Mouse (Mus musculus) adrenal gland, postnatal 4 days (tissue): ENCODE results near the gene Plpp6. TPM values are rescaled to one million over a fixed set of nuclear protein-coding genes. Genes with fewer than 3 reads are reported as not detected.

Experiments used
- DNase-seq, 2 experiments: peaks; one replicate each; pipeline ENCODE4 v3.0.0; 2021 to 2022; ENCODE audit warnings: low spot score in 2 of 2, mixed read lengths in 2 of 2
- long read RNA-seq, 2 experiments: library from polyadenylated mRNA; stranded (forward); transcript quantifications; one replicate each; pipeline ENCODE4 v2.0.0; 2021
- total RNA-seq, 2 experiments: library from RNA; stranded (reverse); gene quantifications; 2 replicates each; pipeline ENCODE4 v1.2.3; 2021

Gene Plpp6
- total RNA-seq, result 10 to 100 TPM; 22.7 to 26.9 TPM
- long read RNA-seq, experiment 1, transcript Plpp6-201 (1 exons, 2,859 nt), result major isoform, 18 of 18 reads
- long read RNA-seq, experiment 1, partial matches to known transcripts, result 0 of 18 reads
- long read RNA-seq, experiment 1, other reads (novel, unspliced or antisense), result 0 of 18 reads
- long read RNA-seq, experiment 2, transcript Plpp6-201 (1 exons, 2,859 nt), result major isoform, 27 of 27 reads
- long read RNA-seq, experiment 2, partial matches to known transcripts, result 0 of 27 reads
- long read RNA-seq, experiment 2, other reads (novel, unspliced or antisense), result 0 of 27 reads

DNA sequence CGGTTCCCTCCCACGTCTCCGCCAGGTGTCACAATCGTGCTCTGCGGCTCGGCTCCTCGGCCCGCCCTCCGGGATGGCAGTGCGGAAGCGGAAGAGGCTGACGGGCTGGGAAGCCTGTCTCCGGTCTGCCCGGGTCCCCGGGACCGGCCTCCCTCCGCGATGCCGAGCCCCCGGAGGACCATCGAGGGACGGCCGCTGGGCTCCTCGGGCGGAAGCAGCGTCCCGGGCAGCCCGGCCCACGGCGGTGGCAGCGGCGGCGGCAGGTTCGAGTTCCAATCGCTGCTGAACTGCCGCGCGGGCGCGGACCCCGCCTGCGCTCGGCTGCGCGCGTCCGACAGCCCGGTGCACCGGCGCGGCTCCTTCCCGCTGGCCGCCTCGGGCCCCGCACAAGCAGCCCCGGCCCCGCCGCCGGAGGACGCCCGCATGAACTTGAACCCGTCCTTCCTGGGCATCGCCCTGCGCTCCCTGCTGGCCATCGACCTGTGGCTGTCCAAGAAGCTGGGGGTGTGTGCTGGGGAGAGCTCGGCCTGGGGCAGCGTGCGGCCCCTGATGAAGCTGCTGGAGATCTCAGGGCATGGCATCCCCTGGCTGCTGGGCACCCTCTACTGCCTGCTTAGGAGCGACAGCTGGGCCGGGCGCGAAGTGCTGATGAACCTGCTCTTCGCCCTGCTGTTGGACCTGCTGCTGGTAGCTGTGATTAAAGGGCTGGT is at the start of gene Plpp6:
Gene Plpp6 (plus strand): TSS at position 112 of the 710 bp plus-strand sequence.
- peak; percentile 50 to 59 for DNase-seq

DNA sequence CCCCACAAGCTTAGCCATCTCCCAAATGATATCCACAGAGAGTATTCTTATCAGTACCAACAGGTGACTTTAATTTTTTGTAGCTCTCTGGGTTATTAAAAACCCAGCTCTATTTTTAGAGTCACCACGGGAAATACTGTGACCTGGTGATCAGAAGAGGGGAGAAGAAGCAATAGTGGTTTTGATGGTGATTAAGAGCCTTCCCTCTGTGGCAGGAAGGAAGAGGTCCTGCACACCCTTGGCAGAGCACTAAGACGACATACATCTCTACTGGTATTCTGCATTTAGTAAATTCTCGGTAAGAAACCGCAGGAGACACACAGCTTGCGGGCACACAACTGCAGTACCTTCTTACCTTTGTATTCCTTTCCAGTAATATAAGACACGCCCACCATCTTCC is 49.2 kb upstream of the Plpp6 start:
- no peak for DNase-seq

DNA sequence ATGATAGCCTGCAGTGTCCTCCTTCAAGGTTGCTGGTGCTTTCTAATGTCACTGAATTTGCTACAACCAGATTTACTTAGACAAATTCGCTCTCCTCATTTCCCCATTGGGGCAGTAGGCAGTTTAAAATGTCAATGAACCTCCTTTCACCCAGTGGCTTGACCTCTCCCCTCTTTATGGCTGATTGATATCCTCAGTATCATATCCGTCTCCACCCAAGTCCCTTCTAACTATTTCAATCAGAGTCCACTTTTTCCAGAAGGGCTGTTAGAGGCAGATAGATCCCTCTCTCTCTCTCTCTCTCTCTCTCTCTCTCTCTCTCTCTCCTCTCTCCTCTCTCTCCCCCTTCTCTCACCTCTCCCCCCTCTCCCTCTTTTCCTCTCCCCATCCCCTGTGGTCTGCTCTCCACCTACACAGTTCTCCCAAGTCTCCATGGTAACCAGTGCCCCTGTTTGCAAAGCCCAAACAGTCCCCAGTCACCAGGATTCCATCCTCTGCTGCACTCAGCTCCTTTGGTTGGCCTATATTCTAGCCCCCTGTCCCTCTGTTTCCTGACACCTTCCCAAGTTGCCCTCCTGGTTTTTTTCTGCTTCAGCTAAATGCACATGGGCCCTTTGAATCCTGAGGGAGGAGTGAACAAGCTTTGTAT is 48.0 kb upstream of the Plpp6 start:
- no peak for DNase-seq

DNA sequence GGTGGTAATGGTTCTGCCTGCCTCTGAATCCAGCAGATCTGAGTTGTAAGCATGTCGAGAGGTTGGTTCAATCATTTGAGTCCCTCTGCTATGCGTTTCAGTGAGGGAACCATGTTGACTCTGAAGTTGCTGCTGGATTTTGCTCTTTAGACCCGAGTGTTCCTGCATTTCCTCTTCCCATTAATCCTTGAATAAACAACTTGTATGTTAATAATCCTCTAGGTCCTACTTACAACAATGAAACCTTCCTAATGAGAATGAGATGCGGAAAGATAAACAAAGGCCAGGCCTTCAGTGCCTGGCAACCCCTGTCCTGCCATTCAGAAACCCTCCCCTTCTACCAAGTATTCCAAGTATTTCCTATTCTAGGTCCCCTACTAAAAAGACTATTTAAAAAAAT is 47.3 kb upstream of the Plpp6 start:
- DNase-seq, result no peak

DNA sequence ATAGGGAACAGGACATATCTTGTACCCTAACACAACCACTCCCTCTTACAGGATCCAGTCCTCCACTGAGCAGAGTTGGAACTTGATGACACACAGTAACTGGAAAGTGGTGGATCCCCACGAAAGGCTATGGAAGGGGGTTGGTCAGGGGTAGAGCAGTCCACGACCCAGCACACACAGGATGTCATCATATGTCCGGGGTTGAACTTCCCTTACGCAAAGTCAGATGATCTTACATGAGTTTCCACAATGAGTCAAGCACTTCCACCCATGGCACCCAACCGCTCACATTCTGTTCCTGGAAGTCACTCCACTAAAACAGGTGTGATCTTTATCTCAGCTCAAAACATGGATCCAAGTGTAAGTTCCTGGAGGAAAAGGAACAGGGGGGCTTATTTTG is 45.9 kb upstream of the Plpp6 start:
- no peak for DNase-seq

DNA sequence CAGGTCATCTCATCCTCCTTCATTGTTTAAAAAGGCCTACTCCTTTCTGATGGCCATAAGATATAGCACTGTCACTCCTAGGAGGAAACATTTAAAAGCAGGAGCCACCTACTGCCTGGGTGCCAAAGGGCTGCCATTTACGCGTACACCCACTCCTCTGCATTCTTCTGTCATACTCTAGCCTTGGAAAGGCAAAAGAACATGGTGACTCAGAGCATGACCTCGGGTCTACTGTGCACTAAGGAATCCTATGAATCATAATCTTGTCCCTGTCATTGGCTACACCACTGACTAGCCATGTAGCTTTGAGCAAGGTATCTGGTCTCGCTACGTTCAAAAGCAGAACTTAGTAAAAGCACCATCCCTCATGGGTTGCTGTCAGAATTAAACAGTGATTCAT is 37.4 kb upstream of the Plpp6 start:
- DNase-seq, result no peak

DNA sequence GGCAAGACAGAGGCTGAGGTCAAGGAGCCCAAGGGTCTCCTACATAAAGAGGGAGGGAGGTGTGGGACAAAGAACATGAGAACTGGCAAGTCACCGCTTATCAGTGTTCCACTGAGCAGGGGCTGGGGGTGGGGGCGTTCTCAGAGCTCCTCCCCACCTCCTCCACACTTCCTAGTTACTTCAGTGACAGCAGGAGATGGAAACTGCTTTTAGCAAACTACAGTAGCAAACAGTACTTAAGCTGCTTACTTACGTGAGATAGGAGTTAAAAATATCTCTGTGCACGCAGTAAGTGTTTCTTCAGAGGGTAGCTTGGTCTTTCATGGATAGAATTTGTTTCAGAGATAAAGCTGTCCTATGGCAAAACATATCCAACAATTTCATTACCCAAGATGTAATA is 36.4 kb upstream of the Plpp6 start:
- DNase-seq, result no peak

DNA sequence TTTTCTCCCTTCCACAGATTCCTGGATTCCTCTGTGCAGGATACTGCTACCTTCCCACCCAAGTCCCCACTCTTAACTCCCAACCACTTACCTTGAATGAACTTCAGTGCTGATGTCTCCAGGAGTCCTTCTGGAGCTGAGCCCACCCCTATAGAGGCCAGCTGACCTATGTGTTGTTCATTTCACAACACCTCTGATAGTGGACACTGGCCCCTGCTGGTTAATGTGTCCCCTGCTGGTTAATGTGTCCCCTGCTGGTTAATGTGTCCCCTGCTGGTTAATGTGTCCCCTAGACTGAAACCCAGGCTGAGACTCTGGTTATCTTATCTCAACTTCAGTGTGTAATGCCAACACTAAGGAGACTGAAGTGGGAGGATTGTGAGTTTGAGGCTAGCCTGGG is 34.7 kb upstream of the Plpp6 start:
- no peak for DNase-seq

DNA sequence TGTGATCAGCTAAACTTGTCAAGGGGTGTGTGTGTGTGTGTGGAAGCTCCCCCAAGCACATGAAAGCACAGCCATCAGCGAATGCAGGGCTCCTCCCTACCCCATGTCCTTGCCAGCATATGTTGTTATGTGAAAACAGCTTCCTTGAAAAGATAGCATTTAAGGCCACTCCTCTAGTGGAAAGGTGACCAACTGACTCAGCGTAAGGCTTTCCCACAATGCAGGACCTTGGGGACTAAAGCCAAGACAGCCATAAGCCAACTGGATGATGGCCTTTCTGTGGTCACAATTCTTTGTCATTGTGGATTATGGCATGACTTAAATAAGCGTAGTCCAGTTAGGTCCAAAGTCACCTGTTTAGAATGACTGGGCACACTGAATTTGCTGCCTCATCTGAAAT is 28.9 kb upstream of the Plpp6 start:
- no peak for DNase-seq

DNA sequence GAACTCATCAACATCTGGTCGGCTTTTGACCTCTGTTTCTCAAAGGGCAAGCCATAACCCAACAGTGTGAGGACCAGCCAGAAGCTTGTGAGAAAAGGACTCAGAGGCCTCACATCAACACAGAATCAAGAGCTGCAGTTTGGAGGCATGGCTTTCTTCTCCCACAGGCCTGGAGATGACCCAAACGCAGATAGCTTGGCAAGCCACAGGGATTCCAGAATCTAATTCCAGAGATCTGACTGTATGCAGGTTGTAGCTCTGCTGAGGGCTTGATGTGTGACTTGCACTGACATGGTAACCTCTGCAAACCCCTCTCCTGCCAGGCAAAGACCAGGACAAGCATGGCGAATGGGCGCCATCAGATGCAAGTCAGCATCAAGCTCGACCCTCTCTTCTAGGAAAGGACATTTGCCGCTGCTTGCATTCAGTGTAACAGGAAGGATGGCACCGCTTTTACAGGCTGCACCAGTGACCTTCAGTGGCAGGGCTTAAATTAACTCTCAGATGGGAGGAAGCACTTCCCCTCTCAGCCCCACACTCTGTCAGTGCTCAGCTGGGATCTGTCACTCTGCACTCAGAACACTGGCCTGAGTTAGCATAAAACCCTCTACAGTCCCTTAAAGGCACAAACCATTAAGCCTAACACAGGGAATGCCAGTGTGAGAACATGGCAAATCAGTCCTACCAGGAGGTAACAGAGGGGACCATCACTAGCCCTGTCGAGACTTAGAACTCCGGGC is 23.4 kb upstream of the Plpp6 start:
- DNase-seq, result no peak

DNA sequence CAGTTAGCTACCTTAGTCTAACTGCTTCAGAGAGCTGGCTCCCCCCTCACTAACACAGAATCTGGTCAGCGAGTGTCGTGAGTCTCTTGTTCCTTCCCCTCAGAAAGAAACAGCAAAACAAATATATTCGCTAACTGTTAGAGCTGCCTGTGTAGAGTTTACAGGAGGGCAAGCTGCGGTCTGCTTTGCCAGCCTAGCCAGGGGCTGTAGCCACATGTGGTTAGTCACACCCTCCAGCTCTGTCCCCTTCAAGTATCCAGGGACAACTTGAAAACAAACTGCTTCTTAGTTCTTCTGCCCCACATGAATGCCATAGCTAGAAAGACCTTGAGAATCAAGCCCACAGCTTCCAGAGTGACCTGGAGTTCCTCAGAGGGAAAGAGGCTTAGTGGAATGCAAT is 22.5 kb upstream of the Plpp6 start:
- no peak for DNase-seq

DNA sequence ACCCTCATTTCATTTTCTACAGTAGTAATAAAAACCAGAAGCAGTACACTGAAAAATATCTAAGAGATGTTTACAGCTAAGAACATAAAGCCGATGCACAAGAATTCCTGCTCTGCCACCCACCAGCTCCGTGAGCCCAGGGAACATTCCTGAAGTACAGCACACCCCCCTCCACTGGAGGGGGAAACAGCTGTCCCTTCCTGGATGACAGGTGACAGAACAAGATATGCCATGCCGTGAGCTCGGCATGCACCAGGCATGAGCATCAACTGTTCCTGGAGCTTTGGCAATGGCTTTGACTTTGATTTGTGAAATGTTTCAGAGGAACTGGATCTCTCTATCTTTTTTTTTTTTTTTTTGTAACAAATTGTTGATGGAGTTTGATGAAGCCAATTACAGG is 17.0 kb upstream of the Plpp6 start:
- no peak for DNase-seq

DNA sequence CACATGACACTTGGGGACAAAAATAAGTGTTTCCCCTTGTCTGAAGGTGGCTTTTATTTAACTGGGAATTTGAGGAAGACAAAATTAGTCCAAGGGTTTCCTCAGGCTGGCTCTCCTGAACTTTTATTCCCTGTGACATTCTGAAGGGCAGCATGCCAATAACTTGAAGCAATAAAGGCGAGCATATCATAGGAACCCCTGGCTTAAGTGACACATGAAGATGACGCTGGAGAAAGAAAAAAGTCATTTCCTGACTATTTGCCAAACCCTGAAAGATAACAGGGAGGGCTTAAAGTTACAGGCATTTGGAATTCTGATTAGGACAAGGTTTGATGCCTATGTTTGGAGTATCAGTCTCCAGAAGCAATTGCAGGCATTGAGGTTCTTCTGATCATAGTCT is 16.4 kb upstream of the Plpp6 start:
- no peak for DNase-seq

DNA sequence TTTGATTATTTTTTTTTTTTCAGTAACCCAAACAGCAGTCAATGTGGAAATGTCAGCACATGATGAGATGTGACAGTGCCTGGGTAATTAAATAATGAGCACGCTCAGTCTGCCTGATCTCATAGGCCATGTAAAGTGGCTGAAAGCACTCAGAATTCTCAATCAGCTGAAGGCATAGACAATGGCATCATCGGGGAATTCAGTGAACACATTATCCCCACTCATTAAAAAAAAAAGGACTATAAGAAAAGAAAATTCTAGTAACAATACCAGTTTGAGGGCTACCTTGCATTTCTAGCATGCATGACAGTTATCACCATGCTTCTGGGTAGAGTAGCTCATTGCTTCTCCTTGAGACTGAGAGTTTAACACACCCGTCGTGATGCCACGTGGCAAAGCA is 12.5 kb upstream of the Plpp6 start:
- no peak for DNase-seq

DNA sequence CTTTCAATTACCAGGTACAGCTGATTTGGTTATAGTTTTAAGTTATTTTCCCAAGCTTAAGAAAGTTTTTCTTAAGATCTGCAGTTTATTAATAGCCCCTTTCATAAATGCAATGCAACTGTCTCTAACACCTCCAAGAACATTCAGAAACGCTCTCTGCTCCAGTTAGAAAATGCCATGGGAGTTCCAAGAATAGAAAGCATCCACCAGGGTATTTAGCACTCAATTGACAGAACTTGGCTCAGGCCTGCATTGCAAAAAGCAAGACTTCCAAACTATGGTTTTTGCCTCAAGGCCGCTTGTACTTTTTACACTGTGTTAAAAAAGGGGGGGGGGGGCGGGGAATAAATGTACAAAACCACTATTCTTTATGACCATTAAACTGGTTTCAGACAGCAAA is 640 bp upstream of the Plpp6 start:
- no peak for DNase-seq

DNA sequence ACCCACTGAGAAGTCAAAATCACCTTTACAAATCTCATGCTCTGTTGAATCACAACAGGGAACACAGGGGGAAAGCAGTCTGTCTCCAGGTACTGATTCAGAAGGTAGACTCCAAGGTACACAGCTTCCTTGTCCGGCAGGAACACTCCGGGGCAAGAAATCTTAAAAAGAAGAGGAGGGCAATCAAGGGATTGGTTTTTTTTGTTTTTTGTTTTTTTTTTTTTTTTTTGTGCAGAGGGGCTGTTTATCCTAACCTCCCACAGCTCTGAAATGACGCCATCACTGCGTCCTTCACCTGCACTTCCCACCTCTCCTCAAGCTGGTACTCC is 276 bp upstream of the Plpp6 start:
- no peak for DNase-seq

DNA sequence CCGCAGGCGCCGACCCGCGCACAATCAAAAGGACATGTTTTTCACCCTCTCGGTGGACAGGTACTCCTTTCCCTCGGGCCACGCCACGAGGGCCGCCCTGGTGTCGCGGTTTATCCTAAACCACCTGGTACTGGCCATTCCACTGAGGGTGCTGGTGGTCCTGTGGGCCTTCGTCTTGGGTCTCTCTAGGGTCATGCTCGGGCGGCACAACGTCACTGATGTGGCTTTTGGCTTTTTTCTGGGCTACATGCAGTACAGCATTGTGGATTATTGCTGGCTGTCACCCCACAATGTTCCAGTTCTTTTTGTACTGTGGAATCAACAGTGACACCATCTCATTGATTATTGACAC is 775 bp downstream of the Plpp6 start:
- no peak for DNase-seq

DNA sequence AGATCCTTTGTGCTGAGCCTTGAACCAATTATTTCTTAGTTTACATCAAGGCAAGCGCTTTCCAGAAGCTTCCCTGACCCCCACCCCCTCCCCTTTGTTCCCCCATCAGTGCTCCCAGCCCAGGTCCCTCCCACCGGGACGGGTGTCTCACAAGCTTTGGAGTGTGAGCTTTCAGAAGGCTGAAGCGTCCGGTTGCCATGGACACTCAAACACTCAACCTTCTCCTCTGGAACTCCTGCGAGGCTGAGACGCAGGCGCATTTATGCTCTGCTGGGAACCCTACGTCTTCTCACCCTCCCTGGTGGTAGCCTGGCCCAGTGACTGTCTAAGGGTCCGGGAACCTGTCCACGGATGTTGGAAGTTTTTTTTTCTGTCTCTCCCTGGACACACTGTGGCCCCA is 3.9 kb downstream of the Plpp6 start, which contains the start of gene 4430402I18Rik:
Gene 4430402I18Rik (minus strand): TSS at position 149 of the 400 bp plus-strand sequence.
- no peak for DNase-seq

DNA sequence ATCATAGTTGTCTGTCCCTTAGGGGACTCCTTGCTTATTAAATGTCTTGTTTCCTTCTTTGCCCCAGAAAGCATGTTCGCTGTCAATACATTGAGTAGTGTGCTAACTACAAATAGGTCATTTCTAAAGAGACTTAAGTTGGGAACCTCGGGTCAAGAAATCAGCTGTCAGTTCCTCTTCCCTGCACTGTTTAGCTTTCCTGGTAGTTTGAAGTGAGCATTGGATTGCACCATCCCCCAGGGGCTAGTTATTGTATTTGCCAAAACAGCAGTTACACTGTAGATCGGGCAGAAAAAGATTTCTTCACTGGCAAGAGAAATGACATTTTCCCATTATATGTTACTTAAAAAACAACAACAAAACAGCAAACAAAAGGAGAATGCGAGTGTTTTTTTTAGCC is 4.4 kb downstream of the Plpp6 start:
- DNase-seq, result no peak

DNA sequence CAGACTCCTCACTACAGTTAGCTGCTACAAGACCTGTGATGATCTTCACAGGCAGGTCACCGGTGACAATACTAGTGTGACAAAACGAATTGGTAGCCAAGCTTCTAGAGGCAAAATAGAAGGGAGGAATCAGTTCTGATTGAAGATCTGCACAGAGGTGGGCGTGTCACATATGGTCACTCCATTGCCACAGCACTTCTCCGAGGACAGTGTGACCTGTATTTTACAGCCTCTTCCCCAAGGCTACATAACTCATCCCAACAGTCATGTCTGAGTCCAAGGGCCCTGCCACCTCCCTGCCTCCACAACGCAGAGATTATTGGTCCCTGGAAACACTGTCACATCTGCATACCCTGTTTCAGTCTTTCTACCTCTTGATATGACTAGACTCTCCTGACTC is 5.5 kb downstream of the Plpp6 start:
- no peak for DNase-seq

DNA sequence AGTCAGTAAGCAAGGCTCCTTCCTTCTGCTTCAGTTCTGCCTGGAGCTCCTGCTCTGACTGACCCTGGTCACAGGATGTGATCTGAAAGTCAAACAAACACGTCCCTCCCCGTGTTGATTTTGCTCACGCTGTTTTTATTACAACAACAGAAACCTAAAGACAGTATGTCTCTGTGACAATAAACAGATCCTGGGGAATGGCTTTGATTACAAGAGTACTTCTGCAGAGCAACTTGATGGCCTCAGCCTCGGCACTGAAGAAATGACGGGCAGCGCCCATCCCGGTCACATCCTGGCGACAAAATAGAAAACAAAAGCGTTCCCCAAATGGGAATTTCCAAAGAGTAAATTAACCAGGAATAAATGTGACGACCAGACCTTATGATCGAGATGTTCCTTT is 6.5 kb downstream of the Plpp6 start:
- no peak for DNase-seq
